Comparison of ENCODE assay signal across 16 mouse cellular contexts in genomic region chr8:123097216-123097615, GRCm38 (mm10). TPM values are rescaled to one million over a fixed set of nuclear protein-coding genes. Genes with fewer than 3 reads are reported as not detected.
A peak's percentile ranks its signal among the peaks of the same experiment; 100 is the strongest.
DNase-seq lines count a peak whose midpoint lies in the region; ATAC-seq and TF ChIP-seq lines count a peak whose summit lies in the region.
"Had no signal": no experiment of that assay in that cellular context is flagged by ENCODE, and none has a peak within 500 bp of the region (broad histone marks: within the 10 kb centered on the region; RNA-seq: fewer than 3 reads in every experiment).

No protein-coding gene starts in this region.

- H3K4me3 ChIP-seq in hindbrain, embryonic 13.5 days = no peak overlapping the region
- no peak overlapping the region for H3K4me3 ChIP-seq in hindbrain, embryonic 11.5 days (ENCODE audit: low read depth, low read length)
- H3K4me3 ChIP-seq in kidney, postnatal 0 days (replicated peaks; ENCODE audit: low read depth, low read length) = no peak overlapping the region
- no peak overlapping the region for H3K4me3 ChIP-seq in midbrain, postnatal 0 days (ENCODE audit: low read depth, low read length)
- no peak overlapping the region for H3K4me3 ChIP-seq in midbrain, embryonic 16.5 days (ENCODE audit: low read depth, low read length)
- H3K4me3 ChIP-seq in neural tube, embryonic 15.5 days (replicated peaks) = no peak overlapping the region
- H3K4me3 ChIP-seq: midbrain, embryonic 12.5 days had no signal

- no peak overlapping the region for H3K9ac ChIP-seq in hindbrain, embryonic 13.5 days
- H3K9ac ChIP-seq in hindbrain, embryonic 11.5 days (ENCODE audit: low read depth, low read length) = no peak overlapping the region
- no peak overlapping the region for H3K9ac ChIP-seq in kidney, postnatal 0 days (ENCODE audit: low read depth, low read length)
- no peak overlapping the region for H3K9ac ChIP-seq in midbrain, postnatal 0 days (replicated peaks; ENCODE audit: low read length, poor library complexity, severe bottlenecking)
- no peak overlapping the region for H3K9ac ChIP-seq in midbrain, embryonic 16.5 days (ENCODE audit: low read depth, low read length)
- no peak overlapping the region for H3K9ac ChIP-seq in neural tube, embryonic 15.5 days (replicated peaks)
- H3K9ac ChIP-seq: midbrain, embryonic 12.5 days had no signal

- peaks cover 4% of the 10 kb centered on the region for H3K4me1 ChIP-seq in hindbrain, embryonic 13.5 days (replicated peaks)
- H3K4me1 ChIP-seq in hindbrain, embryonic 11.5 days (replicated peaks; ENCODE audit: control insufficient read depth, insufficient read depth, low read length) = 0 out of 2 replicates have a peak, but pooled peaks cover 2% of the 10 kb centered on the region
- no peaks in the 10 kb centered on the region for H3K4me1 ChIP-seq in kidney, postnatal 0 days (replicated peaks; ENCODE audit: insufficient read depth, low read length)
- no peaks in the 10 kb centered on the region for H3K4me1 ChIP-seq in midbrain, postnatal 0 days (ENCODE audit: insufficient read depth, low read length)
- peaks cover 5% of the 10 kb centered on the region for H3K4me1 ChIP-seq in midbrain, embryonic 16.5 days (ENCODE audit: control insufficient read depth, insufficient read depth, low read length)
- H3K4me1 ChIP-seq in neural tube, embryonic 15.5 days = peaks cover 5% of the 10 kb centered on the region

- H3K36me3 ChIP-seq in hindbrain, embryonic 13.5 days = peaks cover 52% of the 10 kb centered on the region
- peaks cover 15% of the 10 kb centered on the region; the same call in 1 of the 2 replicates for H3K36me3 ChIP-seq in hindbrain, embryonic 11.5 days (ENCODE audit: control insufficient read depth, insufficient read depth, low read length)
- H3K36me3 ChIP-seq in kidney, postnatal 0 days (ENCODE audit: insufficient read depth, low read length) = peaks cover 27% of the 10 kb centered on the region
- peaks cover 36% of the 10 kb centered on the region for H3K36me3 ChIP-seq in midbrain, postnatal 0 days (ENCODE audit: insufficient read depth, low read length)
- peaks cover 29% of the 10 kb centered on the region for H3K36me3 ChIP-seq in midbrain, embryonic 16.5 days (ENCODE audit: control insufficient read depth, insufficient read depth, low read length)
- peaks cover 47% of the 10 kb centered on the region for H3K36me3 ChIP-seq in neural tube, embryonic 15.5 days

- intact Hi-C loops in heart, postnatal 10 days (cut with DNase I) = no loop called here

- no peak for TF ChIP-seq CTCF in kidney, postnatal 0 days (IDR thresholded peaks at IDR 0.05; ENCODE audit: low read depth)
- no peak for TF ChIP-seq CTCF in midbrain, postnatal 0 days (IDR thresholded peaks at IDR 0.05)

- WGBS in hindbrain, embryonic 13.5 days = 89% methylated on average over 11 of the region's 11 CpGs
- WGBS in hindbrain, embryonic 11.5 days = 97% methylated on average over 11 of the region's 11 CpGs
- WGBS in kidney, postnatal 0 days = 86% methylated on average over 11 of the region's 11 CpGs
- 84% methylated on average over 11 of the region's 11 CpGs for WGBS in midbrain, postnatal 0 days
- 92% methylated on average over 11 of the region's 11 CpGs for WGBS in midbrain, embryonic 16.5 days
- WGBS in neural tube, embryonic 15.5 days = 81% methylated on average over 11 of the region's 11 CpGs

- DNase-seq in hindbrain, embryonic 11.5 days (ENCODE audit: low spot score) = no peak
- DNase-seq in kidney, postnatal 0 days (ENCODE audit: low spot score) = no peak
- no peak for DNase-seq in kidney, adult 18-20 months
- DNase-seq in midbrain, postnatal 0 days (ENCODE audit: low spot score) = peak; percentile 56
- no peak for DNase-seq in heart, postnatal 10 days
- DNase-seq: B cell, adult 2 months; cerebellum, postnatal 36 days; gastrocnemius, postnatal 36 days; liver; lung, postnatal 10 days had no signal

- peak overlapping the region; percentile 31; the same call in 1 of the 2 replicates for H3K27ac ChIP-seq in hindbrain, embryonic 13.5 days
- H3K27ac ChIP-seq in hindbrain, embryonic 11.5 days (ENCODE audit: low read depth, low read length) = no peak overlapping the region
- H3K27ac ChIP-seq in kidney, postnatal 0 days = peak overlapping the region; percentile 55; the same call in 1 of the 2 replicates
- peak overlapping the region; percentile 55 for H3K27ac ChIP-seq in midbrain, postnatal 0 days (ENCODE audit: low read depth, low read length)
- no peak overlapping the region for H3K27ac ChIP-seq in midbrain, embryonic 16.5 days (ENCODE audit: low read length)
- H3K27ac ChIP-seq in neural tube, embryonic 15.5 days (replicated peaks) = peak overlapping the region; percentile 69
- H3K27ac ChIP-seq: midbrain, embryonic 12.5 days had no signal

- H3K4me2 ChIP-seq in hindbrain, embryonic 13.5 days = no peak overlapping the region
- no peak overlapping the region for H3K4me2 ChIP-seq in hindbrain, embryonic 11.5 days (replicated peaks; ENCODE audit: low read depth, low read length)
- no peak overlapping the region for H3K4me2 ChIP-seq in kidney, postnatal 0 days (ENCODE audit: low read length)
- no peak overlapping the region for H3K4me2 ChIP-seq in midbrain, postnatal 0 days (ENCODE audit: low read depth, low read length, poor library complexity, severe bottlenecking)
- no peak overlapping the region for H3K4me2 ChIP-seq in midbrain, embryonic 16.5 days (ENCODE audit: low read length)
- no peak overlapping the region for H3K4me2 ChIP-seq in neural tube, embryonic 15.5 days
- H3K4me2 ChIP-seq: midbrain, embryonic 12.5 days had no signal

- H3K27me3 ChIP-seq in hindbrain, embryonic 13.5 days = no peaks in the 10 kb centered on the region
- H3K27me3 ChIP-seq in hindbrain, embryonic 11.5 days (ENCODE audit: control insufficient read depth, insufficient read depth, low read length) = no peaks in the 10 kb centered on the region
- no peaks in the 10 kb centered on the region for H3K27me3 ChIP-seq in kidney, postnatal 0 days (ENCODE audit: insufficient read depth, low read length)
- no peaks in the 10 kb centered on the region for H3K27me3 ChIP-seq in midbrain, postnatal 0 days (ENCODE audit: insufficient read depth, low read length)
- no peaks in the 10 kb centered on the region for H3K27me3 ChIP-seq in midbrain, embryonic 16.5 days (ENCODE audit: control insufficient read depth, insufficient read depth, low read depth, low read length)
- H3K27me3 ChIP-seq in neural tube, embryonic 15.5 days (replicated peaks) = no peaks in the 10 kb centered on the region
- H3K27me3 ChIP-seq: midbrain, embryonic 12.5 days had no signal

- H3K9me3 ChIP-seq in hindbrain, embryonic 13.5 days = no peaks in the 10 kb centered on the region
- no peaks in the 10 kb centered on the region for H3K9me3 ChIP-seq in hindbrain, embryonic 11.5 days (ENCODE audit: control insufficient read depth, low read length)
- H3K9me3 ChIP-seq in kidney, postnatal 0 days (replicated peaks; ENCODE audit: low read length) = no peaks in the 10 kb centered on the region
- H3K9me3 ChIP-seq in midbrain, postnatal 0 days (ENCODE audit: low read length) = no peaks in the 10 kb centered on the region
- H3K9me3 ChIP-seq in midbrain, embryonic 16.5 days (replicated peaks; ENCODE audit: control insufficient read depth, low read length, poor library complexity, severe bottlenecking) = no peaks in the 10 kb centered on the region
- H3K9me3 ChIP-seq in neural tube, embryonic 15.5 days (replicated peaks) = no peaks in the 10 kb centered on the region
- H3K9me3 ChIP-seq: midbrain, embryonic 12.5 days had no signal

- no peak for ATAC-seq in hindbrain, embryonic 13.5 days (ENCODE audit: low FRiP score)
- ATAC-seq in hindbrain, embryonic 11.5 days (ENCODE audit: low FRiP score) = no peak
- no peak for ATAC-seq in kidney, postnatal 0 days (replicated peaks; ENCODE audit: low FRiP score, low read depth)
- ATAC-seq in midbrain, postnatal 0 days (ENCODE audit: low FRiP score) = no peak
- ATAC-seq in midbrain, embryonic 16.5 days = no peak
- ATAC-seq in neural tube, embryonic 15.5 days (ENCODE audit: low FRiP score) = peak; percentile 49; the same call in 1 of the 2 replicates

RNA-seq across cellular contexts. Expression of gene Rpl13, which starts 4.9 kb away (rescaled TPM):
- 766 and 789 TPM in 2 replicates for polyA plus RNA-seq in hindbrain, embryonic 13.5 days (2015; fragmentation: Nextera tagmentation; extraction: Ambion mirVana)
- 1,308 and 1,334 TPM in 2 replicates for polyA plus RNA-seq in hindbrain, embryonic 11.5 days (2014; fragmentation: Nextera tagmentation; extraction: Ambion mirVana)
- polyA plus RNA-seq in kidney, postnatal 0 days (2015; fragmentation: Nextera tagmentation; extraction: Ambion mirVana) = 1,763 and 1,932 TPM in 2 replicates
- 2,117 and 2,785 TPM in 2 replicates for total RNA-seq in midbrain, postnatal 0 days (2014; rRNA removed)
- 801 and 821 TPM in 2 replicates for polyA plus RNA-seq in midbrain, postnatal 0 days (2015; fragmentation: Nextera tagmentation; extraction: Ambion mirVana)
- polyA plus RNA-seq in midbrain, embryonic 16.5 days (2015; fragmentation: Nextera tagmentation; extraction: Ambion mirVana) = 639 and 669 TPM in 2 replicates
- polyA plus RNA-seq in neural tube, embryonic 15.5 days (2015; fragmentation: Nextera tagmentation; extraction: Ambion mirVana) = 659 and 826 TPM in 2 replicates
- 100 to 1,000 TPM; 536 to 545 TPM for total RNA-seq in heart, postnatal 10 days (2021)

RNA-seq across cellular contexts. Expression of gene Cpne7, which starts 20.0 kb away (rescaled TPM):
- polyA plus RNA-seq in hindbrain, embryonic 13.5 days (2015; fragmentation: Nextera tagmentation; extraction: Ambion mirVana) = 0.53 and 0.87 TPM in 2 replicates
- 0.10 and 0.45 TPM in 2 replicates for polyA plus RNA-seq in hindbrain, embryonic 11.5 days (2014; fragmentation: Nextera tagmentation; extraction: Ambion mirVana)
- 2.3 and 3.3 TPM in 2 replicates for polyA plus RNA-seq in kidney, postnatal 0 days (2015; fragmentation: Nextera tagmentation; extraction: Ambion mirVana)
- total RNA-seq in midbrain, postnatal 0 days (2014; rRNA removed) = 29.2 and 33.0 TPM in 2 replicates
- polyA plus RNA-seq in midbrain, postnatal 0 days (2015; fragmentation: Nextera tagmentation; extraction: Ambion mirVana) = 28.0 and 29.1 TPM in 2 replicates
- 10.1 and 17.1 TPM in 2 replicates for polyA plus RNA-seq in midbrain, embryonic 16.5 days (2015; fragmentation: Nextera tagmentation; extraction: Ambion mirVana)
- 3.7 and 4.7 TPM in 2 replicates for polyA plus RNA-seq in neural tube, embryonic 15.5 days (2015; fragmentation: Nextera tagmentation; extraction: Ambion mirVana)
- total RNA-seq in heart, postnatal 10 days (2021) = 1 to 10 TPM in 1 of 2 experiments, under 1 TPM in 1; 0.64 to 1.3 TPM
- total RNA-seq: megakaryocyte progenitor cell, adult 5-6 weeks had no signal
- polyA plus RNA-seq: forebrain, embryonic 11.5 days had no signal

RNA-seq across cellular contexts. Expression of gene Spg7, which starts 34.5 kb away (rescaled TPM):
- polyA plus RNA-seq in hindbrain, embryonic 13.5 days (2015; fragmentation: Nextera tagmentation; extraction: Ambion mirVana) = 45.9 and 48.7 TPM in 2 replicates
- polyA plus RNA-seq in hindbrain, embryonic 11.5 days (2014; fragmentation: Nextera tagmentation; extraction: Ambion mirVana) = 39.6 and 45.8 TPM in 2 replicates
- 49.6 and 54.0 TPM in 2 replicates for polyA plus RNA-seq in kidney, postnatal 0 days (2015; fragmentation: Nextera tagmentation; extraction: Ambion mirVana)
- 47.2 and 64.3 TPM in 2 replicates for total RNA-seq in midbrain, postnatal 0 days (2014; rRNA removed)
- 50.1 and 51.3 TPM in 2 replicates for polyA plus RNA-seq in midbrain, postnatal 0 days (2015; fragmentation: Nextera tagmentation; extraction: Ambion mirVana)
- polyA plus RNA-seq in midbrain, embryonic 16.5 days (2015; fragmentation: Nextera tagmentation; extraction: Ambion mirVana) = 47.4 and 48.2 TPM in 2 replicates
- polyA plus RNA-seq in neural tube, embryonic 15.5 days (2015; fragmentation: Nextera tagmentation; extraction: Ambion mirVana) = 45.8 and 47.6 TPM in 2 replicates
- 10 to 100 TPM; 72.8 to 80.3 TPM for total RNA-seq in heart, postnatal 10 days (2021)

RNA-seq across cellular contexts. Expression of gene Ankrd11, which starts 55.1 kb away (rescaled TPM):
- polyA plus RNA-seq in hindbrain, embryonic 13.5 days (2015; fragmentation: Nextera tagmentation; extraction: Ambion mirVana) = 29.9 and 30.7 TPM in 2 replicates
- 52.7 and 68.2 TPM in 2 replicates for polyA plus RNA-seq in hindbrain, embryonic 11.5 days (2014; fragmentation: Nextera tagmentation; extraction: Ambion mirVana)
- polyA plus RNA-seq in kidney, postnatal 0 days (2015; fragmentation: Nextera tagmentation; extraction: Ambion mirVana) = 44.2 and 57.9 TPM in 2 replicates
- total RNA-seq in midbrain, postnatal 0 days (2014; rRNA removed) = 92.5 and 98.3 TPM in 2 replicates
- polyA plus RNA-seq in midbrain, postnatal 0 days (2015; fragmentation: Nextera tagmentation; extraction: Ambion mirVana) = 62.2 and 78.7 TPM in 2 replicates
- polyA plus RNA-seq in midbrain, embryonic 16.5 days (2015; fragmentation: Nextera tagmentation; extraction: Ambion mirVana) = 23.2 and 25.8 TPM in 2 replicates
- polyA plus RNA-seq in neural tube, embryonic 15.5 days (2015; fragmentation: Nextera tagmentation; extraction: Ambion mirVana) = 36.5 and 59.9 TPM in 2 replicates
- 10 to 100 TPM; 83.6 to 84.5 TPM for total RNA-seq in heart, postnatal 10 days (2021)

Comparison
In these comparisons a context has a peak if more than half of its experiments do, and no peak if none do; other contexts are left out.
1. H3K27ac ChIP-seq: peak in hindbrain, embryonic 13.5 days (single experiment), kidney, postnatal 0 days (single experiment), midbrain, postnatal 0 days (single experiment) and neural tube, embryonic 15.5 days (single experiment); none in hindbrain, embryonic 11.5 days (single experiment) and midbrain, embryonic 16.5 days (single experiment).